Mouse (Mus musculus) embryonic facial prominence, embryonic 10.5 days (tissue): ENCODE data around the gene Kcnh1. TPM values are rescaled to one million over a fixed set of nuclear protein-coding genes. Genes with fewer than 3 reads are reported as not detected.

ENCODE experiments used
- DNase-seq: peaks from one replicate; pipeline ENCODE4 v3.0.0-alpha.2; 2017; ENCODE audit warnings: low spot score
- H3K27ac ChIP-seq: fragments of 300-500 bp; sonication (generic); replicated peaks from 2 replicates; pipeline ENCODE4 v1.5.1; 2016; ENCODE audit warnings: mild to moderate bottlenecking
- H3K27me3 ChIP-seq: fragments of 300-500 bp; sonication (generic); replicated peaks from 2 replicates; pipeline ENCODE4 v1.6.1; 2016; ENCODE audit warnings: low read depth, mild to moderate bottlenecking; ENCODE audit not compliant: poor library complexity, severe bottlenecking
- H3K36me3 ChIP-seq: fragments of 300-500 bp; sonication (generic); replicated peaks from 2 replicates; pipeline ENCODE4 v1.6.1; 2016; ENCODE audit warnings: mild to moderate bottlenecking, moderate library complexity
- H3K4me1 ChIP-seq: fragments of 300-500 bp; sonication (generic); 2 replicates; pipeline ENCODE4 v1.6.1; 2016
- H3K4me3 ChIP-seq: fragments of 300-500 bp; sonication (generic); 2 replicates; pipeline ENCODE4 v1.5.1; 2016; ENCODE audit warnings: mild to moderate bottlenecking, moderate library complexity
- H3K9me3 ChIP-seq: fragments of 300-500 bp; sonication (generic); 2 replicates; pipeline ENCODE4 v1.6.1; 2016; ENCODE audit warnings: mild to moderate bottlenecking
- WGBS: fragments of 180-500 bp; shearing (Covaris S2); methylation state at CpG from one replicate; pipeline ENCODE4 v1.1.7; 2016; 5-methylcytosine and 5-hydroxymethylcytosine counted together
- polyA plus RNA-seq: library from polyadenylated mRNA; unstranded; fragments of >200 nt; fragmentation: Nextera tagmentation; extraction: Ambion mirVana; gene quantifications from 2 replicates; pipeline ENCODE4 v1.2.1, GENCODE M21; 2016

Kcnh1 gene
- polyA plus RNA-seq, 1 experiment from 2014 or later, result 0.57 TPM

GRCm38 (mm10) chr1:192341774-192342173, 151.2 kb downstream of the Kcnh1 start:
- DNase-seq, result no peak
- no peaks in the 10 kb centered on the region for H3K36me3 ChIP-seq
- no peak overlapping the region for H3K27ac ChIP-seq
- H3K27me3 ChIP-seq, result no peaks in the 10 kb centered on the region
- WGBS, result 86% methylated on average over 4 of the region's 4 CpGs
- peaks cover 9% of the 10 kb centered on the region; the same call in 1 of the 2 replicates for H3K9me3 ChIP-seq
- no peak overlapping the region for H3K4me3 ChIP-seq
- H3K4me1 ChIP-seq, result 0 out of 2 replicates have a peak, but pooled peaks cover under 1% of the 10 kb centered on the region

DNA sequence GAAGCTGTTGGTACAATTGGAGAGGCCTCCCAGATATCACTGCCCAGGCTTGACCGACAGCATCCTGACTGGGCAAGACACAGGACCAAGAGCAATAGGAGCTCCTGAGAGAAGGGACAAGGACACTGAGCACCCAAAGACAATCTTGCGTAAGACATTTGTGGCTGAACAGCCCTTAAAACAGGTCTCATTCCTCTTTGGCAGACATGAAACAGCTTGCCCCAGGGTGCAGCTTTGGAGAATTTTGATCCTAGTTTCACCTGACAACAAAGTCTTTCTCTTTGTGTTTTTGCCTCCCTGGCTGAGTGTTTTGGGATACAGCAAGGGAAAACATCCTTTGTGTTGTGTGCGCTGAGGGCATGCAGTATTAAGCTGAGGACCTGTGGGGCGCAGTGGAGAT, 153.4 kb downstream of the Kcnh1 start:
- no peak overlapping the region for H3K27ac ChIP-seq
- DNase-seq, result no peak
- WGBS, result 88% methylated on average over 4 of the region's 4 CpGs
- H3K4me3 ChIP-seq, result no peak overlapping the region
- H3K36me3 ChIP-seq, result no peaks in the 10 kb centered on the region
- H3K9me3 ChIP-seq, result peaks cover 4% of the 10 kb centered on the region; the same call in 1 of the 2 replicates
- no peaks in the 10 kb centered on the region for H3K27me3 ChIP-seq
- 0 out of 2 replicates have a peak, but pooled peaks cover 3% of the 10 kb centered on the region for H3K4me1 ChIP-seq

DNA sequence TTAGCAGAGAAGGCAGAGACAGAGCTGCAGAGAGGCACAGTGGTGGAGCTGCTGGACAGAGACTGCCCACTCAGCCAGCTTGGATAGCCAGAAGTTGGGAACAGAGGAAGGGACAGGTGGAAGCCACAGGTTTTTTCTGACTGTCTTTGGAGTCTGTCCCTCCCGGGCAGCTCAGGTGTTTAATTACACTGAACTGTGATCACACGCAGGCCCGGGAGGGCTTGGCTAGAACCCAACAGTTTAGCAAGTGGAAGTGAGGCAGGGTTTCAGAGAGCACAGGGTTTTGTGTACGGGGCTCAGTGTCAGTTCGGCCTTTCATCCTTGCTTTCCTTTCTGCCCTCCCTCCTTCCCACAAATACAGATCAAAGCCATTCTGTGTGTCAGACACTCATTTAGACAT, 156.8 kb downstream of the Kcnh1 start:
- Histone ChIP-seq H3K4me1 (0 out of 2 replicates have a peak, but pooled peaks cover 3% of the 10 kb centered on the region), H3K4me3 (no peak overlapping the region), H3K27ac (no peak overlapping the region), H3K36me3 (no peaks in the 10 kb centered on the region), H3K27me3 (no peaks in the 10 kb centered on the region), H3K9me3 (peaks cover 4% of the 10 kb centered on the region; the same call in 1 of the 2 replicates)
- DNase-seq, result no peak
- 76% methylated on average over 5 of the region's 5 CpGs for WGBS

DNA sequence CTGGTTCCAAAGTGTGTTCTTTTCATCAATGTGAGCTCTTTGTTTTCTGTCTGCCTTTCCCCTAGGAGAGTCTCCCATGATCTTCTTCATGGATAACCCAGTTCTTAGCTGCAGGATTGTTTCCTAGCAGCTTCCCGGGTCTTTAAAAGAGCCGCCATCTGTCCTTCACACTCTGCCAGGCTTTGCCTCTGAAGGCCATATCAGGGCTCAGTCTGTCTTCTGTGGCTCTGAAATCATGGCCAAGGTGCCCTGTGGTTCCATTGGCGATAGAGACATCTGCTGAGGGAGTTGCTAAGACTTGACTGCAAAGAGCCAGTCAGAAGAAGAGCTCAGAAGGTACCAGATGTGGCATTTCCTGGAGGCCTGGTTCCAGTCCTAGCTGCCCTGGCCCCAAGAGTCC, 165.7 kb downstream of the Kcnh1 start:
- WGBS, result 80% methylated on average over 3 of the region's 3 CpGs
- no peak for DNase-seq
- Histone ChIP-seq H3K27me3 (no peaks in the 10 kb centered on the region), H3K4me3 (no peak overlapping the region), H3K27ac (no peak overlapping the region), H3K36me3 (no peaks in the 10 kb centered on the region), H3K9me3 (no peaks in the 10 kb centered on the region), H3K4me1 (no peaks in the 10 kb centered on the region)

GRCm38 (mm10) chr1:192359212-192359611, 168.6 kb downstream of the Kcnh1 start:
- Histone ChIP-seq H3K4me1 (peaks cover 7% of the 10 kb centered on the region; the same call in 1 of the 2 replicates), H3K4me3 (no peak overlapping the region), H3K9me3 (no peaks in the 10 kb centered on the region), H3K27ac (no peak overlapping the region), H3K27me3 (no peaks in the 10 kb centered on the region), H3K36me3 (no peaks in the 10 kb centered on the region)
- WGBS, result 79% methylated on average over 2 of the region's 2 CpGs
- DNase-seq, result no peak

DNA sequence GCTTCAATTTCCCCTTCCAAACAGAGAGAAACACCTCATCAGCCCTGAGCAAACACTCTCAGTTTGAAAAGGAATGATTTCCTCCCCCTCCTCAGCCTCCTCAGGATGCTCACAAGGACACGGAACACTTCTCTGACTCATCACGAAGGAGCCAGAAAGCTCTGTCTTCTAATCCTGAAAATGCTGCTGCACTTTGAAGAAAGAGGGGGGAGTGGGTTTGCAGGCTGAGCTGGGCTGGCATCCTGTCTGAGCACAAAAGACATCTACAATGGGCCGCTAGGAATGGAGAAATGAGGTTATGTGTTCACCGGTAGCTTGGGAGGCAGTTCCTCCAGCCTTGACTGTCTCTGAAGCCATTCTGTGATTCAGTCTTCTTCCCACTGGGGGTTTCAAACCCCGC, 177.8 kb downstream of the Kcnh1 start:
- no peak for DNase-seq
- Histone ChIP-seq H3K36me3 (no peaks in the 10 kb centered on the region), H3K27ac (no peak overlapping the region), H3K4me3 (no peak overlapping the region), H3K9me3 (peaks cover 4% of the 10 kb centered on the region; the same call in 1 of the 2 replicates), H3K4me1 (peaks cover 8% of the 10 kb centered on the region; the same call in 1 of the 2 replicates), H3K27me3 (no peaks in the 10 kb centered on the region)
- WGBS, result 66% methylated on average over 5 of the region's 5 CpGs

- H3K27me3 ChIP-seq, result no peaks in the 10 kb centered on the region
- DNase-seq, result no peak
- 88% methylated on average over 4 of the region's 4 CpGs for WGBS
- H3K4me3 ChIP-seq, result no peak overlapping the region
- H3K27ac ChIP-seq, result no peak overlapping the region
- no peaks in the 10 kb centered on the region for H3K36me3 ChIP-seq
- no peaks in the 10 kb centered on the region for H3K4me1 ChIP-seq
- peaks cover 4% of the 10 kb centered on the region; the same call in 1 of the 2 replicates for H3K9me3 ChIP-seq
Observed at GRCm38 (mm10) chr1:192371943-192372614, 181.5 kb downstream of the Kcnh1 start.

DNA sequence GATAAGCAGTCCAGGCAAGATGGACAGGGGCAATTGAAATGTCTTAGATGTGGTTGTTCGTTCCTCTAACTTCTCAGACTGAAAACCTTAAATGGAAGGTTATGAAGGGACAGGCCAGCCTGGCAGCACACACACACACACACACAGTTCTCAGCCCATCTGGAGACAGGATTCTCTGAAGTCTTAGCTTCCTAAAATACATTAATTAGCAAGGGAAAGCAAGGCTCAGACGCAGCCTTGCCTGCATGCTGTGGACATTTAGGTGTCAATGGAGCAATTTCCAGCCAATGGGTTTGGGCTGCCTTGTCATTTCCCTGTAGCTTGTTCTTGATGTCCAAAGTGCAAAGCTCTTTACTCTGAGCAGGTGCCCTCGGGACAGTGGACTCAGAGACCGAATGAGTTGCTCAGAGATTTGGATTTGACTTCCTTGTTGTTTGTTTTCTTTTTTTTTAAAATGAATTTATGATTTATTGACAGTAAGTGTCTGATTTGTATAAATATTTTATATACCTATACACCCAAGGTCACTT, 188.0 kb downstream of the Kcnh1 start:
- Histone ChIP-seq H3K27me3 (no peaks in the 10 kb centered on the region), H3K36me3 (no peaks in the 10 kb centered on the region), H3K4me3 (no peak overlapping the region), H3K9me3 (no peaks in the 10 kb centered on the region), H3K4me1 (peaks cover 6% of the 10 kb centered on the region; the same call in 1 of the 2 replicates), H3K27ac (no peak overlapping the region)
- DNase-seq, result no peak
- WGBS, result 85% methylated on average over 4 of the region's 4 CpGs

- no peaks in the 10 kb centered on the region for H3K36me3 ChIP-seq
- no peak for DNase-seq
- WGBS, result 61% methylated on average over 5 of the region's 5 CpGs
- no peak overlapping the region for H3K27ac ChIP-seq
- H3K27me3 ChIP-seq, result no peaks in the 10 kb centered on the region
- no peak overlapping the region for H3K4me3 ChIP-seq
- H3K9me3 ChIP-seq, result no peaks in the 10 kb centered on the region
- H3K4me1 ChIP-seq, result peaks cover 6% of the 10 kb centered on the region; the same call in 1 of the 2 replicates
Observed at GRCm38 (mm10) chr1:192380596-192381041, 190.0 kb downstream of the Kcnh1 start.

DNA sequence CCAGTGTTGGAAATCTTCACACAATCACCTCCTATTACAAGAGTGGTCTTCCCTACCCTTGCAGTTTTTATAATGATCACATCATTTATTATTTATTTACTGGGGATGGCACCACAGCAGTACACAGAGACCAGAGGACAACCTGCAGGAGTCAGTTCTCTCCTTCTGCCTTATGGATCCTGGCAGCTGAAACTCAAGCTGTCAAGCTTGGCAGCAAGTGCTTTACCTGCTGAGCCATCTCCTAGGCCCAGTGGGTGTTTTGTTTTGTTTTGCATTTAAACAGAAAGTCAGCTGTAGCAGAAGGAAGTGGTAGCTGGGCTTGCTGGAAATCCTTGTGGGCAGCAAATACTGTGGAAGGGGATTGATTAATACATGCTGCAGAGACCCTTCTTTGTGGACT, 197.1 kb downstream of the Kcnh1 start:
- no peaks in the 10 kb centered on the region for H3K36me3 ChIP-seq
- no peaks in the 10 kb centered on the region for H3K4me1 ChIP-seq
- no peaks in the 10 kb centered on the region for H3K9me3 ChIP-seq
- H3K27me3 ChIP-seq, result no peaks in the 10 kb centered on the region
- H3K4me3 ChIP-seq, result no peak overlapping the region
- H3K27ac ChIP-seq, result no peak overlapping the region
- DNase-seq, result no peak

GRCm38 (mm10) chr1:192391041-192391440, 200.5 kb downstream of the Kcnh1 start:
- no peaks in the 10 kb centered on the region for H3K27me3 ChIP-seq
- H3K4me1 ChIP-seq, result no peaks in the 10 kb centered on the region
- no peak for DNase-seq
- WGBS, result 83% methylated on average over 7 of the region's 7 CpGs
- no peaks in the 10 kb centered on the region for H3K36me3 ChIP-seq
- no peak overlapping the region for H3K4me3 ChIP-seq
- no peaks in the 10 kb centered on the region for H3K9me3 ChIP-seq
- H3K27ac ChIP-seq, result no peak overlapping the region

DNA sequence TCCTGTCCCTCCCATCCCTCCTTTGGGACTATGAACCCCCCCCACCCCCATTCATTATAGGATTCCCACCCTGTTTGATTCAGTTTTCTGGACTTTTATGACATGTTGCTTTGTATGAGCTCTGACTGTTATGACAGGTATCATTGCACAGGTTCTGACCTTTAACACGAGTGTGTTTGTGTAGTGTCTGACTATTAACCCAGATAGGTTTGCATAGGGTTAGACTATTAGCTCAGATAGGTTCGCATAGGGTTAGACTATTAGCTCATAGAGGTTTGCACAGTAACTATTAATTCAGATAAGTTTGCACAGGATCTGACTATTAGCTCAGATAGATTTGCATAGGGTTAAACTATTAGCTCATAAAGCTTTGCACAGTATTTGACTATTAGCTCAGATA, 201.7 kb downstream of the Kcnh1 start:
- Histone ChIP-seq H3K27me3 (no peaks in the 10 kb centered on the region), H3K4me1 (no peaks in the 10 kb centered on the region), H3K36me3 (no peaks in the 10 kb centered on the region), H3K9me3 (no peaks in the 10 kb centered on the region), H3K27ac (no peak overlapping the region), H3K4me3 (no peak overlapping the region)
- DNase-seq, result no peak
- WGBS, result 79% methylated on average over 2 of the region's 2 CpGs
